Mouse (Mus musculus): ENCODE data around the gene Gm37240.

DNA sequence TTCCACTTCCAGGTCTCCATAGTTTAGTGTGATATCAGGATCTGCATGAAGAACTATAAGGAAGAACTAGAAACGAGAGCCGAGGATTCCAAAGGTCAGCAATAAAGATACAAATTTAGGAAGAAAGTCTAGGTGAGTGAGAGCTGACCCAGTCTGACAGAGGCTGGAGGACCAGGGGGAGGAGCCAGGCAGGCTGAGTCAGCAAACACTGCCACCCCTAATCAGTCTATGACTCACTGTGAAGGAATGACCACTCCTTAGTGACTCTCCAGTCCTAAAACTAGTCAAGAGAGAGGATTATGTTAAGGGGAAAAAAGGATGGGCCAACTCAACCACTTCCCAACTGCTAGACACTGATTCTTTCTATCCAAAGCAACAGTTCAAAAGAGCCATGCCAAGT lies 6.6 kb downstream of the Gm37240 start:
- TF ChIP-seq CTCF (IDR thresholded peaks at IDR 0.05; ENCODE audit: borderline replicate concordance, extremely low read depth, insufficient read depth, insufficient read length) (no peak), POLR2A (IDR thresholded peaks at IDR 0.05; ENCODE audit: borderline replicate concordance, extremely low read depth, insufficient read depth, insufficient read length, poor library complexity, severe bottlenecking) (no peak)
